Mouse (Mus musculus): ENCODE data around the gene Mad2l1. TPM values are rescaled to one million over a fixed set of nuclear protein-coding genes. Genes with fewer than 3 reads are reported as not detected.

The Mad2l1 gene
- total RNA-seq (2021) = 10 to 100 TPM; 30.8 to 34.2 TPM
- long read RNA-seq, experiment 1, full-length matches to known transcripts = 10 of 10 reads
- long read RNA-seq, experiment 1, partial matches to known transcripts = 0 of 10 reads
- long read RNA-seq, experiment 1, other reads (novel, unspliced or antisense) = 0 of 10 reads
- long read RNA-seq, experiment 2, full-length matches to known transcripts = 16 of 18 reads
- long read RNA-seq, experiment 2, partial matches to known transcripts = 1 of 18 reads
- long read RNA-seq, experiment 2, other reads (novel, unspliced or antisense) = 1 of 18 reads

DNA sequence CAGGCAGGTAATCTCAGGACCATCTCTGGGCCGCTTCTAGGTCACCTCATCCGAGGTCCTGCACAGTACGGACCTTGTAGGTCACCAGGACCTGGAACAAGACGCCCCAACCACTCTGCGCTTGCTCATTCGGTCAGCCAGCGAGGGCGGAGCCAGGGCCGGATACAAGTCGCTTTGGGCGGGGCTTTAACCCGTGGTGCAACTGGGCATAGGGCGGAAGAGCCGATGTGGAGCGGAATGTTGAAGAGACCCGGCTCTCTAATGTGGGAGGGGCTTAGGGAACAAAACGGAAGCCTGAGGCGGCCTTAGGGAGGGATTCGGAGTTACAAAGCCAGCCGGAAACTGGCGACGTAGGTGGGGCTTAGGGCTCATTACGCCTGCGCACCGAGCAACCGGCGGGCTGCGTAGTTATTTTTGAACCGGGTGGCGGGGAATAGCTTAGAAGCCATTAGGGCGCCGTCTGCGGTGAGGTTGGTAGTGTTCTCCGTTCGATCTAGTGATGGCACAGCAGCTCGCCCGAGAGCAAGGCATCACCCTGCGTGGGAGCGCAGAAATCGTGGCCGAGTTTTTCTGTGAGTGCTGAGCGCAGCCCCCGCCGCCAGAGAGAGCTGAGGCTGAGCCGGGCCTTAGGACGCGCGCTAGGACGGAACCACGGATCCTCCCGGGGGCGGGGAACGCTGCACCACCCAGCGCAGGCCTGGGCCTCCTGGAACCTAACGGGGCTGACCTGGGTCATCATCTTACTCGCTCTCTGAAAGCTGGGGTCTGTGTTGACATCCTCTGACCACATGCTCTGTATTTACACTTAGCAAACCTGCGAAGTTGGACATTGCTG is at the start of gene Mad2l1:
Mad2l1 (plus strand) TSS at position 363 of the 835 bp plus-strand sequence.
- DNase-seq (ENCODE audit: low spot score in 2 of 2) = peak; percentile 82 to 96

DNA sequence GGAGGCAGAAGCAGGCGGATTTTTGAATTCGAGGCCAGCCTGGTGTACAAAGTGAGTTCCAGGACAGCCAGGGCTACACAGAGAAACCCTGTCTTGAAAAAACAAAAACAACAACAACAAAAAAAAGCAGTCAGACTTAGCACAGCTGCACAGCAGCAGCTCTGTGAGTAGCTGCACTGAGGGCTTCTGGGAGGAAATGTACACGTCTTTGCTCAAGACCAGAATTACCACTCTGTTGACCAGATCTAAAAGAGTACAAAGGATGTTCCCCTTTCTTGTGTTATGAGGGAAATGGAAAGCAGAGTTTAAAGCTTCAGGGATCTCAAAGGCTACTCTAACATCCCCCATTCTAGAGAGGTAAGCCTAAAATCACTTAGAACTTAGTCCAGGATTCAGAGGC is 41.5 kb upstream of the Mad2l1 start:
- DNase-seq (ENCODE audit: low spot score in 2 of 2) = no peak

DNA sequence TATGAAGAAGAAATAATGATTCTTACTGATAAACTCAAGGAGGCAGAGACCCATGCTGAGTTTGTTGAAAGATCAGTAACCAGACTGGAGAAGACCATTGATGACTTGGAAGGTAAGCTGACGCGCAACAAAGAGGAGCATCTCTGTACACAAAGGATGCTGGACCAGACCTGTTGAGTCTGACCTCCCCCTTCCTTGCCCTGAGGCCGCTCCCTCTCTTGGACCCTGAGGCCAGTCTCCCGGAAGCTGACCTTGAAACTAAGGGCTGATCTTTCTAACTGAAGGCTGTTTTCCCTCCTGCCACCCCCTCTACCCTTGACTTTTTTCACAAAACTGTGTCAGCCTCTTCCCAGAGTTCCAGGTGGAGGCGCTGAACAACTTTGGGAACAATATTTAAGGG is 18.8 kb upstream of the Mad2l1 start:
- DNase-seq (ENCODE audit: low spot score in 2 of 2) = no peak

DNA sequence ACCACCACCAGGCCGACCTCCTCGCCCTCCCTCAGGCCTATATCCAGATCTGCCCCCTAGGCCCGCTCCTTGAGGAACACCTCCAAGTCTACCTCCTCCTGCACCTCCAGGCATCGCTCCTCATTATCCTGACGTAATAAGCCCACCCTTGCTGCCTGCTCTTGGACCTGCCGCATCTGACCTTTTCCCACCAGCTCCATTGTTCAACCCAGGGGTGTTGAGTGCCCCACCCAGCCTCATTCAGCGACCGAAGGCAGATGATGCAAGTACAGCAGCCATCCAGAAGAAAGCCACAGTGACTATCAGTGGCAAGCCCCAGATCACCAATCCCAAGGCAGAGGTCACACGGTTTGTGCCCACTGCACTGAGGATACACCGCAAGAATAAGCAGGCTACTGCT is 6.8 kb upstream of the Mad2l1 start:
- DNase-seq (ENCODE audit: low spot score in 2 of 2) = no peak

DNA sequence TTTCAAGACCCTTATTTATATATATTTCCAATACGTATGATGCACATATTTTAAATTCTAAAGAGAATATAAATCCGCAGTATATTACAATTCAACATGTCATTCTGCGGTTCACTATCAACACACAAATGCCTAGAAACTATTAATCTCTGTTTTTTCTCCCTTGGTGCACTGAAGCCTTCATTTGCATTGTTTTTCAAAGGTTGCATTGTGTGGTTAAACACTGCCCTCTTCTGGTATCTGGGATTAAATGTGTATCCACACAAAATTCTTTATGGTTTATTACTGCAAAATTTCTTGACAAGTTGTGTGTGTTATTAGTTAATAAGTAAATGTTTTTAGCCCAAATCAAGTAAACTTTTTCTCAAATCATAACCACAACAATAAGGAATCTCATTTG is 1.9 kb upstream of the Mad2l1 start:
- DNase-seq (ENCODE audit: low spot score in 2 of 2) = no peak

DNA sequence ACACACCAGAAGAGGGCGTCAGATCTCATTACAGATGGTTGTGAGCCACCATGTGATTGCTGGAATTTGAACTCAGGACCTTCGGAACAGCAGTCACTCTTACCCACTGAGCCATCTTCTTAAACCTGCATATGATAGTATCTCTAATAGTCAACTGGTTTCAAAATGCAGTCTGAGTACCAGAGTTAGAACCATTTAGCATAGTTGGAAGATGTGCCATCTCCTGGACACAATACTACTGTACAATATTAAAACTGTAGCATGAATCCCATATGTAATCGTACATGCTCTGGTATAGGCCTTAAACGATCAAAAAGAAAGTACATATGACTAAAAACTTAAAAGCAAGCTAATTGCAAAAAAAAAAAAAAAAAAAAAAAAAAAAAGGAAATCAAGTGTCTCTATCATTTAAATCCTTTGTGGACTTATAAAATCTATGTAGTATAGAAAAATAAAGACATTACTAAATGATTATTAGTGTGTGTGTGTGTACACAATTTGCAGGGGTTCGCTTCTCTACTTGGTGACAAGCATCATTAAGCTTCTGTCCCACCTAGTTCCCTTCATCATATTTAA is 736 bp upstream of the Mad2l1 start:
- DNase-seq (ENCODE audit: low spot score in 2 of 2) = no peak

DNA sequence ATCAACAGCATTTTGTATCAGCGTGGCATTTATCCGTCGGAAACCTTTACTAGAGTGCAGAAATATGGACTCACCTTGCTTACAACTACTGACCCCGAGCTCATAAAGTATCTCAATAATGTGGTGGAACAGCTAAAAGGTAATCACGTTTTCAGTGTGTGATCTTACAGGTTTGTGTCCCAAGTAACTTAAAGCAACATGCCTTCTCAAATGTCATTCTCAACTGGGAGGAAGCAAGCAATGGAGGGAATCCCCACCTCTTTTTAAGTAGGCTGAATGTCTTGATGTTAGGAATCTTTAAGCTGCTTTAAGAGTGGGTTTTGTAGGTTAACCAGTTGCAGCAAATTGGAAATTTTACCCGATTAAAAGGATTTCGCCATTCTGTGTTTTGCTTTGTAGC is 776 bp downstream of the Mad2l1 start:
- no peak for DNase-seq (ENCODE audit: low spot score in 2 of 2)

DNA sequence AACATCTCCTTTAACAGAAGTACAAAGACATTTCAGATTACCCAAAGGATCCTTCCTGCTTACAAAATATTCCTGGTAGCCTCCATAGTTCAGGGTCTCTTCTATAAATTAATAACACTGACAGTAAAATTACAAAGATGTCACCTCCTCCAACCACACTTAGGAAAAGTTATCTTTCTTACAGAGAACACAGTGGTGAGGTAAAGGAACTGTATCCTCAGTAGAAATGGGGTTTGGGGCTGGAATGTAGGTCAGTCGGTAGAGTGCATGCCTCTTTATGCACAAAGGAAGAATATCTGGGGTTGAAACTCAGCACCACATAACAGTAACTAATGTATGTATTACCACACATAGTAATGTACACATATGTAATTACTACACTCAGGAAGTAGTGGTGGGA is 24.8 kb downstream of the Mad2l1 start, which contains the start of gene Vmn1r32:
Vmn1r32 (minus strand) TSS at position 101 of the 400 bp plus-strand sequence.
- no peak for DNase-seq (ENCODE audit: low spot score in 2 of 2)

DNA sequence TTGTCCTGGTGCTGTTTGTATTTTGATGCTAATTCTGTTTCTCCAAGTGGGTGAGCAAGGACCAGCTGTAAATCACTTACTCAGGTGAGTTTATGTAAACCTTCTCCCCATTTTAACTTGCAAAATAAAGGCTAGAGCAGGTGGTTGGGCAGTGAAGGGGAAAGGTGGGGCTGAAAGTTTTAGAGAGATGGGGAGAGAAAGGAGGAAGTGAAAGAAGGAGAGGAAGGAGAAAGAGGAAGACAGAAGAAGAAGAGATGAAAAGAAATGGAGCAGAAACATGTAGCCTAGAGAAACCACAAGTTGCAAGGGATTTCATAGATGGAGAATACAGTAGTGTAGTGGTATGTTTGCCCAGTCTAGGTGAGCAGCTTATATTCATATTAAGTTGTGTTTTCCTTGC is 60.6 kb downstream of the Mad2l1 start:
- DNase-seq (ENCODE audit: low spot score in 2 of 2) = no peak

Other genes with a start within 250 kb of the Mad2l1 start
- gene Vmn1r32, start 24.7 kb downstream of the Mad2l1 start, total RNA-seq (2021) = not detected
- not detected for gene Vmn1r33, start 82.9 kb downstream of the Mad2l1 start, total RNA-seq (2021)
- gene Vmn1r34, start 108.5 kb downstream of the Mad2l1 start, total RNA-seq (2021) = not detected
- gene Vmn1r35, start 150.5 kb downstream of the Mad2l1 start, total RNA-seq (2021) = not detected
- not detected for gene Vmn1r36, start 183.8 kb downstream of the Mad2l1 start, total RNA-seq (2021)
- not detected for gene Vmn1r37, start 194.0 kb downstream of the Mad2l1 start, total RNA-seq (2021)
- gene Vmn1r38, start 247.2 kb downstream of the Mad2l1 start, total RNA-seq (2021) = not detected